Mouse (Mus musculus): ENCODE measurements around the gene Aldh9a1. TPM values are rescaled to one million over a fixed set of nuclear protein-coding genes. Genes with fewer than 3 reads are reported as not detected.
A peak's percentile ranks its signal among the peaks of the same experiment; 100 is the strongest.

Gene Aldh9a1
- polyA plus RNA-seq, 1 experiment from 2014 or later: 35.7 TPM

DNA sequence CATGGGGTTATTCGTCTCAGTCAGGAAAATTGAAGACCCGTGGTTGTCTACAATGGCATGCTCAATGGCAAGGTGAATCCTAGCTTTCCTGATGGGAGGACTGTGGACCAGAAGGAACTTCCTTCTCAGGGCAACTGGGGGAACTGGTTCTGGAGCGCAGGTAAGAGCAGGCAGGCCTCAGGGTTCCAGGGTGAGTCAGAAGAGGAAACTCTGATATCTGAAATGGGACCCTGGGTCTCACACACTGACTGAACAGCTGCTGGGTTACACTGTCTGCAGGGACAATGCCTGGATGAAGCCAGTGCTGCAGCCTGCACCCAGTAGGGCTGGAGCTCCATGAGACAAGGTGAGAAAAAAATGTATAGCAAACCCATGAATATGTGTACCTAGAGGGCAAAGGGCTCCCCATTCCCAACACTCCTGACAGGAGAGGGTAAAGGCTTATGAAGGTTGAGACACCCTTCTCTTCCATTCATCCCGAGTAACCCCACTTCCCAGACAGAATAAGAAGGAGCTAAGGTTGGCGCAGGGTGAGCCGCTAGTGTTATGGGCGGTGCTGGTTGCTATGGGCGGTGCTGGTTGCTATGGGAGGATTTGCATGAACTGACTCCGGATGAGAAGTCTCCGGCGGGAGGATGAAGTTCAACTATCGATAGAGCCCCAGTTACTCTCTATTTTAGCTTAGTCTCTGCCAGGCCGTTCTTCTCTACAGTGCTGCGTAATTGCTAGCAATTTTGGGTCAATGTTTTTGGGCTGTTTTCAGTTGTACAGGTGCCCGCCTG, 24.4 kb downstream of the Aldh9a1 start:
- WGBS (ENCODE audit: insufficient replicate concordance): 25% methylated on average over 15 of the region's 15 CpGs
- H3K4me3 ChIP-seq (ENCODE audit: low read depth, low read length): no peak overlapping the region
- peak; percentile 78 for ATAC-seq (replicated peaks; ENCODE audit: insufficient number of reproducible peaks, low FRiP score, low TSS enrichment)
- no peaks in the 10 kb centered on the region for H3K9me3 ChIP-seq (replicated peaks; ENCODE audit: control insufficient read depth, low read length)
- H3K4me1 ChIP-seq (ENCODE audit: control insufficient read depth, insufficient read depth, low read length): no peaks in the 10 kb centered on the region; the same call in 1 of the 2 replicates
- H3K27me3 ChIP-seq (ENCODE audit: control insufficient read depth, insufficient read depth, low read length): no peaks in the 10 kb centered on the region
- no peak overlapping the region for H3K27ac ChIP-seq (ENCODE audit: low read depth, low read length)
- no peaks in the 10 kb centered on the region for H3K36me3 ChIP-seq (ENCODE audit: control insufficient read depth, insufficient read depth, low read length)
- H3K4me2 ChIP-seq: peak overlapping the region; percentile 30
- H3K9ac ChIP-seq (ENCODE audit: low read depth, low read length): no peak overlapping the region

DNA sequence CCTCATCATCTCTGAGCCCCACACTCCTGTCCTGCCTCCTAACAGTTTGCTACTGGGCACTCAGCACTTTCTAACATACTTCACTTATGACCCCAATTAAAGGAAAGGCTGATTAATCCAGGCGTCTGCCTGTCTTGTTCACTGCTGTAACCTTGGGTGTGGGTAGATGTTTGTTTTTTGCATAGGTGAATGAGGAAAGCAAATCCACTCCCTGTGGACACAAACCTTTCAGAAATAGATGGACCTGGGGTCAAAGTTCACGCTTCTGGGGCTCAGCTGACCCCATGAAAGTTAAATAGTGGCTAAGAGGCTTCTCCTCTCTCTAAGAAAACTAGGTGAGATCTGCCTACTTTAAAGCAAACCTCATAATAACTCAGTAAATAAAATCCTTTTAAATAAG, 25.2 kb downstream of the Aldh9a1 start:
- Histone ChIP-seq H3K9me3 (replicated peaks; ENCODE audit: control insufficient read depth, low read length) (no peaks in the 10 kb centered on the region), H3K4me2 (peak overlapping the region; percentile 30; the same call in 1 of the 2 replicates), H3K27ac (ENCODE audit: low read depth, low read length) (no peak overlapping the region), H3K4me1 (ENCODE audit: control insufficient read depth, insufficient read depth, low read length) (no peaks in the 10 kb centered on the region; the same call in 1 of the 2 replicates), H3K4me3 (ENCODE audit: low read depth, low read length) (no peak overlapping the region), H3K27me3 (ENCODE audit: control insufficient read depth, insufficient read depth, low read length) (no peaks in the 10 kb centered on the region), H3K9ac (ENCODE audit: low read depth, low read length) (no peak overlapping the region), H3K36me3 (ENCODE audit: control insufficient read depth, insufficient read depth, low read length) (no peaks in the 10 kb centered on the region)
- no peak for ATAC-seq (replicated peaks; ENCODE audit: insufficient number of reproducible peaks, low FRiP score, low TSS enrichment)
- 59% methylated on average over 2 of the region's 2 CpGs for WGBS (ENCODE audit: insufficient replicate concordance)

DNA sequence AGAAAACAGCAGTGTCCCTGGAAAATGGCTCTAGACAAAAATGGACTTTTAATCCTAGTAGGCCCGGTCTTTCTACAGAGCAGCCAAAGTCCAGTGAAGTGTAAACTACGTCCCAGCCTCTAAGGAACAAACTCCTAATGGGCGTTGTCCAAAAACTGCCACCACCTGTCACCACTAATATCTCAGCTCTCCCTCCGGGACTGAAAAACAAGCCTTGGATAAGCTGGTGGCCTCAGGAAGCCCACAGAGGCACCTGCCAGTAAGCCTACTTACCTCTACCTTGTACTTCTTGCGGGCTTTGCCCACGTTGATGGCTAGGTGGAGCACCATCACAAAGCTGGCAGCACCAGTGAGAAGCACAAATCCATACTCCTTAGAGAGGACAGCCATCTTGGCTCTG, 28.2 kb downstream of the Aldh9a1 start:
- no peak overlapping the region for H3K9ac ChIP-seq (ENCODE audit: low read depth, low read length)
- 71% methylated on average over 6 of the region's 6 CpGs for WGBS (ENCODE audit: insufficient replicate concordance)
- H3K4me1 ChIP-seq (ENCODE audit: control insufficient read depth, insufficient read depth, low read length): no peaks in the 10 kb centered on the region; the same call in 1 of the 2 replicates
- no peak overlapping the region for H3K4me2 ChIP-seq
- H3K4me3 ChIP-seq (ENCODE audit: low read depth, low read length): no peak overlapping the region
- no peaks in the 10 kb centered on the region for H3K9me3 ChIP-seq (replicated peaks; ENCODE audit: control insufficient read depth, low read length)
- no peaks in the 10 kb centered on the region for H3K27me3 ChIP-seq (ENCODE audit: control insufficient read depth, insufficient read depth, low read length)
- H3K36me3 ChIP-seq (ENCODE audit: control insufficient read depth, insufficient read depth, low read length): no peaks in the 10 kb centered on the region
- H3K27ac ChIP-seq (ENCODE audit: low read depth, low read length): no peak overlapping the region
- ATAC-seq (replicated peaks; ENCODE audit: insufficient number of reproducible peaks, low FRiP score, low TSS enrichment): no peak

- H3K4me2 ChIP-seq: no peak overlapping the region
- H3K9ac ChIP-seq (ENCODE audit: low read depth, low read length): no peak overlapping the region
- no peak overlapping the region for H3K4me3 ChIP-seq (ENCODE audit: low read depth, low read length)
- no peaks in the 10 kb centered on the region for H3K36me3 ChIP-seq (ENCODE audit: control insufficient read depth, insufficient read depth, low read length)
- H3K27ac ChIP-seq (ENCODE audit: low read depth, low read length): no peak overlapping the region
- peaks cover 3% of the 10 kb centered on the region; the same call in 1 of the 2 replicates for H3K4me1 ChIP-seq (ENCODE audit: control insufficient read depth, insufficient read depth, low read length)
- 67% methylated on average over 5 of the region's 5 CpGs for WGBS (ENCODE audit: insufficient replicate concordance)
- no peaks in the 10 kb centered on the region for H3K9me3 ChIP-seq (replicated peaks; ENCODE audit: control insufficient read depth, low read length)
- ATAC-seq (replicated peaks; ENCODE audit: insufficient number of reproducible peaks, low FRiP score, low TSS enrichment): no peak
- H3K27me3 ChIP-seq (ENCODE audit: control insufficient read depth, insufficient read depth, low read length): no peaks in the 10 kb centered on the region
These were observed 30.0 kb downstream of the Aldh9a1 start for GRCm38 (mm10) chr1:167379751-167380150.

DNA sequence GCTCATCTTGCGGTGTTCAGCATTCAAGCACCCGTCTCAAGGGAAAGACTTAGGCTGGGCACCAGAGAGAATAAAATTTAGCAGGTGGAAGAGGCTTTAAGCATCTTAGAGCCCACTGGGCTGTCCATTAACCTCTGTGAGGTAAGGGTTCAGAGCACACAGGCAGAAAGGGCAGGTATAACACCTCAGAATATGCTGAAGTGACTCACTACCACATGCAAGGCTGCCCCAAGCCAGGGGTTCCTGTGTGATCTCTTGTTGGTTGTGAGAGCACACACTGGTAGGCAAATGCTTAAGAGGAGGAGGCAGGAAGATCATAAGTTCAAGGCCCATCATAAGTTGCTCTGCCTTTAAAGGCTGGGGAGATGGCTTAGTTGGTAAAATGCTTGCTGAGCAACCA, 30.4 kb downstream of the Aldh9a1 start:
- no peak overlapping the region for H3K27ac ChIP-seq (ENCODE audit: low read depth, low read length)
- no peak overlapping the region for H3K4me3 ChIP-seq (ENCODE audit: low read depth, low read length)
- no peaks in the 10 kb centered on the region for H3K27me3 ChIP-seq (ENCODE audit: control insufficient read depth, insufficient read depth, low read length)
- H3K9ac ChIP-seq (ENCODE audit: low read depth, low read length): no peak overlapping the region
- H3K9me3 ChIP-seq (replicated peaks; ENCODE audit: control insufficient read depth, low read length): no peaks in the 10 kb centered on the region
- ATAC-seq (replicated peaks; ENCODE audit: insufficient number of reproducible peaks, low FRiP score, low TSS enrichment): no peak
- H3K36me3 ChIP-seq (ENCODE audit: control insufficient read depth, insufficient read depth, low read length): no peaks in the 10 kb centered on the region
- peaks cover 4% of the 10 kb centered on the region; the same call in 1 of the 2 replicates for H3K4me1 ChIP-seq (ENCODE audit: control insufficient read depth, insufficient read depth, low read length)
- WGBS (ENCODE audit: insufficient replicate concordance): 90% methylated on average over 2 of the region's 2 CpGs
- no peak overlapping the region for H3K4me2 ChIP-seq

- 74% methylated on average over 8 of the region's 8 CpGs for WGBS (ENCODE audit: insufficient replicate concordance)
- no peak overlapping the region for H3K9ac ChIP-seq (ENCODE audit: low read depth, low read length)
- no peak for ATAC-seq (replicated peaks; ENCODE audit: insufficient number of reproducible peaks, low FRiP score, low TSS enrichment)
- H3K4me3 ChIP-seq (ENCODE audit: low read depth, low read length): no peak overlapping the region
- peaks cover 9% of the 10 kb centered on the region; the same call in 1 of the 2 replicates for H3K4me1 ChIP-seq (ENCODE audit: control insufficient read depth, insufficient read depth, low read length)
- no peaks in the 10 kb centered on the region for H3K9me3 ChIP-seq (replicated peaks; ENCODE audit: control insufficient read depth, low read length)
- no peaks in the 10 kb centered on the region for H3K36me3 ChIP-seq (ENCODE audit: control insufficient read depth, insufficient read depth, low read length)
- no peak overlapping the region for H3K4me2 ChIP-seq
- H3K27ac ChIP-seq (ENCODE audit: low read depth, low read length): no peak overlapping the region
- no peaks in the 10 kb centered on the region for H3K27me3 ChIP-seq (ENCODE audit: control insufficient read depth, insufficient read depth, low read length)
These were observed 31.5 kb downstream of the Aldh9a1 start for GRCm38 (mm10) chr1:167381050-167382015.

DNA sequence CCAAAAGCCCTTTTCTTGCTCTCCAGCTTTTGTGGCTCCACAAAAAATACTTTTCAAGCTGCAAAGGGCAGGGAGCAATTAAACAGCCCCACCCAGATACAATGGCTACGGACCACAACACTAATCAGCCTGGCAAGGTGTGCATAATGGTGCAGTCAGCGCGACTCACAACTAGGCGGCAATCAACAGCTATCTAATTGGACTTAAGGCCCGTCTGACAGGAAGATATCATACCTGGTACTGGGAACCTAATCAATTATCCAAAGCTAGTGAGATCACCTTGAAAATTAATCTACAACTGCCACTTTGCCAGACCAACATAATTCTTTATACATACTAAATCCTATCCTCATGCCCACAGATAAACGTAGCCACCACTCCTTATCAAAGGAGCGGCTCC, 32.5 kb downstream of the Aldh9a1 start:
- no peak for ATAC-seq (replicated peaks; ENCODE audit: insufficient number of reproducible peaks, low FRiP score, low TSS enrichment)
- H3K27me3 ChIP-seq (ENCODE audit: control insufficient read depth, insufficient read depth, low read length): no peaks in the 10 kb centered on the region
- H3K9ac ChIP-seq (ENCODE audit: low read depth, low read length): no peak overlapping the region
- H3K4me3 ChIP-seq (ENCODE audit: low read depth, low read length): no peak overlapping the region
- WGBS (ENCODE audit: insufficient replicate concordance): 84% methylated on average over 7 of the region's 7 CpGs
- no peaks in the 10 kb centered on the region for H3K9me3 ChIP-seq (replicated peaks; ENCODE audit: control insufficient read depth, low read length)
- H3K4me1 ChIP-seq (ENCODE audit: control insufficient read depth, insufficient read depth, low read length): peaks cover 9% of the 10 kb centered on the region; the same call in 1 of the 2 replicates
- no peaks in the 10 kb centered on the region for H3K36me3 ChIP-seq (ENCODE audit: control insufficient read depth, insufficient read depth, low read length)
- peak overlapping the region; percentile 31; the same call in 1 of the 2 replicates for H3K27ac ChIP-seq (ENCODE audit: low read depth, low read length)
- H3K4me2 ChIP-seq: peak overlapping the region; percentile 17

- peaks cover 9% of the 10 kb centered on the region; the same call in 1 of the 2 replicates for H3K4me1 ChIP-seq (ENCODE audit: control insufficient read depth, insufficient read depth, low read length)
- H3K27ac ChIP-seq (ENCODE audit: low read depth, low read length): no peak overlapping the region
- H3K9ac ChIP-seq (ENCODE audit: low read depth, low read length): no peak overlapping the region
- WGBS (ENCODE audit: insufficient replicate concordance): 78% methylated on average over 5 of the region's 5 CpGs
- no peaks in the 10 kb centered on the region for H3K27me3 ChIP-seq (ENCODE audit: control insufficient read depth, insufficient read depth, low read length)
- ATAC-seq (replicated peaks; ENCODE audit: insufficient number of reproducible peaks, low FRiP score, low TSS enrichment): no peak
- no peaks in the 10 kb centered on the region for H3K9me3 ChIP-seq (replicated peaks; ENCODE audit: control insufficient read depth, low read length)
- H3K36me3 ChIP-seq (ENCODE audit: control insufficient read depth, insufficient read depth, low read length): no peaks in the 10 kb centered on the region
- no peak overlapping the region for H3K4me3 ChIP-seq (ENCODE audit: low read depth, low read length)
- H3K4me2 ChIP-seq: peak overlapping the region; percentile 17
These were observed 33.0 kb downstream of the Aldh9a1 start for GRCm38 (mm10) chr1:167382763-167383162.

All from heart, embryonic 11.5 days (tissue).